Mouse (Mus musculus) neural tube, embryonic 11.5 days (tissue): ENCODE data around the gene Fscb. TPM values are rescaled to one million over a fixed set of nuclear protein-coding genes. Genes with fewer than 3 reads are reported as not detected.

Source experiments
- ATAC-seq: fragments of 200-750 bp; cut with Nextera tagmentation; 2 replicates; pipeline ENCODE4 v1.8.0; 2017; ENCODE audit warnings: moderate number of reproducible peaks, mild to moderate bottlenecking, moderate TSS enrichment, moderate library complexity; ENCODE audit not compliant: insufficient read depth, low FRiP score, low TSS enrichment
- DNase-seq: peaks from one replicate; pipeline ENCODE4 v3.0.0-alpha.2; 2015; ENCODE audit warnings: low spot score
- H3K27ac ChIP-seq: fragments of 300-500 bp; sonication (generic); 2 replicates; pipeline ENCODE4 v1.5.1; 2014; ENCODE audit warnings: low read depth, mild to moderate bottlenecking, low read length
- H3K27me3 ChIP-seq: fragments of 300-500 bp; sonication (generic); 2 replicates; pipeline ENCODE4 v1.6.1; 2014; ENCODE audit warnings: mild to moderate bottlenecking, low read length, mixed read lengths; ENCODE audit not compliant: control insufficient read depth, insufficient read depth
- H3K36me3 ChIP-seq: fragments of 300-500 bp; sonication (generic); 2 replicates; pipeline ENCODE4 v1.6.1; 2014; ENCODE audit warnings: mild to moderate bottlenecking, low read length, moderate library complexity, mixed read lengths; ENCODE audit not compliant: control insufficient read depth, insufficient read depth
- H3K4me1 ChIP-seq: fragments of 300-500 bp; sonication (generic); 2 replicates; pipeline ENCODE4 v1.6.1; 2014; ENCODE audit warnings: low read length, mixed read lengths; ENCODE audit not compliant: control insufficient read depth, insufficient read depth
- H3K4me2 ChIP-seq: fragments of 300-500 bp; sonication (generic); 2 replicates; pipeline ENCODE4 v1.6.1; 2014; ENCODE audit warnings: low read depth, mild to moderate bottlenecking, moderate library complexity
- H3K4me3 ChIP-seq: fragments of 300-500 bp; sonication (generic); 2 replicates; pipeline ENCODE4 v1.5.1; 2014; ENCODE audit warnings: low read depth, low read length
- H3K9ac ChIP-seq: fragments of 300-500 bp; sonication (generic); 2 replicates; pipeline ENCODE4 v1.6.1; 2014; ENCODE audit warnings: mild to moderate bottlenecking, low read length
- H3K9me3 ChIP-seq: fragments of 300-500 bp; sonication (generic); 2 replicates; pipeline ENCODE4 v1.6.1; 2016; ENCODE audit warnings: low read length; ENCODE audit not compliant: control insufficient read depth
- WGBS: fragments of 180-500 bp; shearing (Covaris S2); extraction: QIAGEN DNeasy Blood & Tissue Kit; methylation state at CpG from one replicate; pipeline ENCODE4 v1.1.7; 2014; 5-methylcytosine and 5-hydroxymethylcytosine counted together
- polyA plus RNA-seq: library from polyadenylated mRNA; unstranded; fragments of >200 nt; fragmentation: Nextera tagmentation; extraction: Ambion mirVana; gene quantifications from 2 replicates; pipeline ENCODE4 v1.2.1, GENCODE M21; 2014

Gene Fscb
- polyA plus RNA-seq = not detected in 2 replicates

DNA sequence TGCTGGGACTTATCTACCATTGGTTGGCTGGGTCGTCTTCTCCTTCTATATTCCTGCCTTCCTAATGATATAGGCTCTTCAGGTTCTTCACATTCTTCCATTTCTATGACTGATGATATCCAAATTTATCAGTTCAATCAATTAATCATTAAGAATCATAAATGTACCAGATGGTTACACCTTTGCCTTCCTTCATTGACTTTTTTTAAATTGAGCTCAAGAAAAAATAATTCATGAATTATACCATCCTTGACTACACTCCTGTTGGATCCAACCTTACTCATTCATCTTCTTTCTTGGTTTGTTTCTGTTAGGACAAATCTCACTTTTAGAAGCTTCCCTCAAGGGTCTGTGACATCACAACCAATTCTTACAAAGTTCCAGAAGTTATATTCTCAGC, at the start of gene Fscb:
Gene Fscb, minus strand, starts transcription at position 101 of the 400 bp plus-strand sequence.
- no peak for ATAC-seq
- no peak for DNase-seq
- H3K4me2 ChIP-seq = no peak within 1 kb of the TSS
- H3K9me3 ChIP-seq = no peaks in the 10 kb centered on the region
- H3K36me3 ChIP-seq = no peaks in the 10 kb centered on the region
- no peak within 1 kb of the TSS for H3K4me3 ChIP-seq
- no peak within 1 kb of the TSS for H3K9ac ChIP-seq
- no peaks in the 10 kb centered on the region for H3K27me3 ChIP-seq
- H3K27ac ChIP-seq = no peak within 1 kb of the TSS
- WGBS = 83% methylated on average over 1 of the region's 1 CpGs
- H3K4me1 ChIP-seq = no peaks in the 10 kb centered on the region

DNA sequence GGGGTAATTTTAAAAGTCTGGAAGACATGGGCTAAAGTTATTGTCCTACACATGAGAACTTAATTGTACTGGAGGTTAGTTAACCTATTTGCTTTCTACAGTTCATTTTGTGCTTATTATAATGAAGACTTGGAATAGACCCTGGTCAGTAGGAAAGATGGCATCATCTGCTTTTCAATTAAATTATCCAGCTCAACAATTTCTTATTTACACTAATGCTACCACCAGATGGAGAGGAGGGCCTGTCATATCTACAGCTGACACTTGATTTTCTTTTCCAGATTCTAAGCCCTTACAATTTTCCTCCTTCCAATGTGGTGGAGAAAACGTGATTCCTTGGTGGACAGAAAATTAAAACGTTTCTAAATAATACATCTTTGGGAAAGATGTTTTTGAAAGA, 42.3 kb upstream of the Fscb start:
- no peaks in the 10 kb centered on the region for H3K36me3 ChIP-seq
- DNase-seq = no peak
- H3K4me3 ChIP-seq = no peak overlapping the region
- H3K9me3 ChIP-seq = no peaks in the 10 kb centered on the region
- 63% methylated on average over 2 of the region's 2 CpGs for WGBS
- H3K27me3 ChIP-seq = no peaks in the 10 kb centered on the region
- H3K9ac ChIP-seq = no peak overlapping the region
- no peaks in the 10 kb centered on the region for H3K4me1 ChIP-seq
- ATAC-seq = no peak
- H3K27ac ChIP-seq = no peak overlapping the region
- H3K4me2 ChIP-seq = no peak overlapping the region

DNA sequence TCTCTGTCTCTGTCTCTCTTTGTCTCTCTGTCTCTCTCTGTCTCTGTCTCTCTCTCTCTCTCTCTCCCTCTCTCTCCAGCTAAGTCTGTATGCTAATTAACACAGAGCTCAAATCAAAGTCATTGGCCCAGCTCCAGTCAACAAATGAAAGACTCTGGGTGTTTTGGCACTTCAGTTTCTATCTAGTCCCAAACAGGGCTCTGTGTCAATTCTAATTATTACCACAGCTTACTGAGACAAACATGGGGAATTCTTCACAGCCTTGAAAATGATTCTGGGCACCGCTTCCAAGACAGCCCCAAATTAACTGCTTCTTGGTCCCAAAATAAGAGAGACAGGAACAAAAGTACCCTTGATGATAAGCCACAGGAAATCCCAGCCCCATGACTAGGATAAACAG, 38.9 kb upstream of the Fscb start:
- H3K9ac ChIP-seq = no peak overlapping the region
- WGBS = 89% methylated on average over 1 of the region's 1 CpGs
- no peaks in the 10 kb centered on the region for H3K36me3 ChIP-seq
- no peaks in the 10 kb centered on the region for H3K9me3 ChIP-seq
- H3K27ac ChIP-seq = no peak overlapping the region
- no peak for DNase-seq
- no peak overlapping the region for H3K4me2 ChIP-seq
- H3K4me1 ChIP-seq = no peaks in the 10 kb centered on the region
- no peaks in the 10 kb centered on the region for H3K27me3 ChIP-seq
- ATAC-seq = no peak
- no peak overlapping the region for H3K4me3 ChIP-seq

DNA sequence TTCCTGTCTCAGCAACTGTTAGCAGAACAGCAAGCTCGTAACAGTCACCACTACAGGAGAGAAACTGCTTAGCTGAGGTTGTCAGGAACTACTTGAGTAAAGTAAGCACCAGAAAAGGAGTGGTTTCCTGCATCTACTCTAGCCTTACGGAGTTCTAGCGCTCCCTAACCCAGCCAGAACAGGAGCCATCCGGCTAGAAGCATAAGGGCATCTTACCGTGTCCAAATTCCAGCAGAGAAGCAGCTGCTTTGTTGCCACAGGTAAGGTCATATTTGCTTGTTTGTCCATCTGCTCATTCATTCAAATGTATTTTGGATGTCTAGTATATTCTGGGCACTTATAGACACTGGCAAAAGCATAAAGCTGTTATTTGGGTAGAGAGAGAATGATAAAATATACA, 23.2 kb upstream of the Fscb start:
- no peak overlapping the region for H3K9ac ChIP-seq
- no peaks in the 10 kb centered on the region for H3K4me1 ChIP-seq
- no peaks in the 10 kb centered on the region for H3K27me3 ChIP-seq
- no peaks in the 10 kb centered on the region for H3K9me3 ChIP-seq
- no peak overlapping the region for H3K4me3 ChIP-seq
- ATAC-seq (no peak), DNase-seq (no peak)
- H3K27ac ChIP-seq = no peak overlapping the region
- H3K36me3 ChIP-seq = no peaks in the 10 kb centered on the region
- 89% methylated on average over 5 of the region's 5 CpGs for WGBS
- H3K4me2 ChIP-seq = no peak overlapping the region

DNA sequence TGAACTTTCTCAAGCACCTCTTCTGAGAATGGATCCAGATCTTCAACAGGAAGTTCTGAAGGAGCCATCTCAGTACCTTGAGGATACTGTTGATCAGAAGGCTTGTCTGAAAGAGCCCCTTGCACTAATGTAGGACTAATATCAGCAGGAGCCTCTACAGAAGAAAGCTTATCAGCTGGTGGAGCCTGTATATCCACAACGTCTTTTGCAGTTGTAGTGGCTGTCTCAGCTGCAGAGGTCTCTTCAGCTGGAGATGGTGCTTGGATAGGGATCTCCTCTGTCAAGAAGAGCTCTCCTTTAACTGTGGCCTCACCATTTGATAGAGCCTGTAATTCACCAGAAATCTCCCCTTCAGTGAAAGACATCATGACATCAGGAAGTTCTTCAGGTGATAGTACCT, 875 bp downstream of the Fscb start:
- Histone ChIP-seq H3K27me3 (no peaks in the 10 kb centered on the region), H3K36me3 (no peaks in the 10 kb centered on the region), H3K4me1 (no peaks in the 10 kb centered on the region), H3K4me2 (no peak overlapping the region), H3K9ac (no peak overlapping the region), H3K4me3 (no peak overlapping the region), H3K27ac (no peak overlapping the region), H3K9me3 (no peaks in the 10 kb centered on the region)
- no peak for DNase-seq
- ATAC-seq = no peak
- WGBS = 80% methylated on average over 1 of the region's 1 CpGs

DNA sequence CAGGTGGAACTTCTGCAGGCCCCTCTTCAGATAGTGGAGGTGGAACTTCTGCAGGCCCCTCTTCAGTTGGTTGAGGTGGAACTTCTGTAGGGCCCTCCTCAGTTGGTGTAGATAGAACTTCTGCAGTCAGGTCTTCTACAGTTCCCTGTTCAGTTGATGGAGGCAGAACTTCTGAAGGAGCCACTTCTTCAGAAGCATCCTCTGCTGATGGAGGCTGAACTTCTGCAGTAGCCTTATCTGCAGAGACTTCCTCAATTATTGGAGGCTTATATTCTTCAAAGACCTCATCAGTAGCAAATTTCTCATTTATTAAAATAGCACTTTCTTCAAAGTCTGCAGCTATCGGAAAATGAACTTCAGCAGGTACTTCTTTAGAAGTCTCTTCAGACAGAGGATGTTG, 1.4 kb downstream of the Fscb start:
- Histone ChIP-seq H3K9ac (no peak overlapping the region), H3K4me2 (no peak overlapping the region), H3K27ac (no peak overlapping the region), H3K9me3 (no peaks in the 10 kb centered on the region), H3K36me3 (no peaks in the 10 kb centered on the region), H3K27me3 (no peaks in the 10 kb centered on the region), H3K4me3 (no peak overlapping the region), H3K4me1 (no peaks in the 10 kb centered on the region)
- ATAC-seq (no peak), DNase-seq (no peak)
- WGBS = 94% methylated on average over 1 of the region's 1 CpGs

DNA sequence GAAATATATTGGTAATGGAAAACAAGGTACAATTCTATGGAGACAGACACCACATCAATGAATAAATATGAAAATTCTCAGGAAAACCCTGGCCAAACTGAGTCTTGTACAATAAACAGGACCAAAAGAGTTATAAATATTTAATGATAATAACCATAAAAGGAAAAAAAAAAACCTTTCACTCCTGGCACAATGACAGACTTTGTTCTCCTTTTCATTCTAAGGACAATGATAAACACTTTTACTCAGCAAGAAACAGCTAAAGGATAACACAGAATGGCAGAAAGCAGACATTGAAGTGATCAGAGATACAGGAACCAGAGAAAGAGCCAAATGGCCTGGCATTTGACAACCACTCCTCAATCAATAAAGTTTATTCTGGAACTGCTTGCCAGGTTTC, 19.3 kb downstream of the Fscb start:
- Histone ChIP-seq H3K27ac (no peak overlapping the region), H3K36me3 (no peaks in the 10 kb centered on the region), H3K27me3 (no peaks in the 10 kb centered on the region), H3K9ac (no peak overlapping the region), H3K4me1 (no peaks in the 10 kb centered on the region), H3K4me2 (no peak overlapping the region), H3K4me3 (no peak overlapping the region), H3K9me3 (no peaks in the 10 kb centered on the region)
- no peak for DNase-seq
- no peak for ATAC-seq

DNA sequence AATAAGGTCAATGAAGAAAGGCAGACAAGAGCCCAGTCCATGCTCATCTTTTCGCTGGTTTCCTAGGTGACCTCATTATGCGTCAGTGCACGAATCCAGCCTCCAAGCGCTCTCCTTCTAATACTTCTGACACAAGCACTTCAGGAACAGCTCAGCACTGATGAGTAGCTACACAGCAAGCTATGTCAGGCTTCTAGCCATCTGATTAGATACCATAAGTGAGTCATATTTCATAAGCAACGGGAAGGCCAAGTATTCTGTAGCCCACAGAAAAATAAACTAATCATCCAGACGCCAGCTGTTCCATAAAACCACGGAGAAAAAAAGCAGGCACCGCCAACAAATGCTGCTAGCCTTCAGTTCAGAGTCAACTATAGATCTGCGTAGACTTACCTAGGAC, 24.6 kb downstream of the Fscb start:
- WGBS = 84% methylated on average over 9 of the region's 9 CpGs
- Histone ChIP-seq H3K4me3 (no peak overlapping the region), H3K27ac (no peak overlapping the region), H3K9ac (no peak overlapping the region), H3K27me3 (no peaks in the 10 kb centered on the region), H3K4me2 (no peak overlapping the region), H3K4me1 (no peaks in the 10 kb centered on the region), H3K9me3 (no peaks in the 10 kb centered on the region), H3K36me3 (no peaks in the 10 kb centered on the region)
- ATAC-seq = no peak
- no peak for DNase-seq

DNA sequence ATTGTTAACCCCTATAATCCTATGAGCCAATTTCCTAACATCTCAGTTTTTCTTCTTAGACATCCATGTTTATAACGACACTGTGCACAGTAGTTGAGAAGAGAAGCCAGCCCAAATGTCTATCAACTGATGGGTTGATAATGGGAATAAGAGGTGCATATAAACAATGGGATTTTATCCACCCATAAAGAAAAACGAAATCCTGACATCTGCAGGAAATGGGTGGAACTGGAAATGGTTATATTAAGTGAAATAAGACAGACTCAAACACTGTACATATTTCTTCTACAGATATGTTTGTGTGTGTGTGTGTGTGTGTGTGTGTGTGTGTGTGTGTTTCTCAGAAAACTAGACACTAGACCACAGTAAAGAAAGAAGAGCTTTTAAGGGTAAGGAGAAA, 37.8 kb downstream of the Fscb start:
- Histone ChIP-seq H3K27ac (no peak overlapping the region), H3K27me3 (no peaks in the 10 kb centered on the region), H3K4me1 (no peaks in the 10 kb centered on the region), H3K4me2 (no peak overlapping the region), H3K4me3 (no peak overlapping the region), H3K9me3 (no peaks in the 10 kb centered on the region), H3K9ac (no peak overlapping the region), H3K36me3 (no peaks in the 10 kb centered on the region)
- ATAC-seq (no peak), DNase-seq (no peak)
- WGBS = 81% methylated on average over 2 of the region's 2 CpGs
